Mouse (Mus musculus) embryonic facial prominence, embryonic 14.5 days (tissue): Measurements from ENCODE around the gene Sult2b1. TPM values are rescaled to one million over a fixed set of nuclear protein-coding genes. Genes with fewer than 3 reads are reported as not detected.
A peak's percentile ranks its signal among the peaks of the same experiment; 100 is the strongest.

Experiments used
- ATAC-seq: fragments of 200-750 bp; cut with Nextera tagmentation; 2 replicates; pipeline ENCODE4 v1.8.0; 2017; ENCODE audit warnings: low read depth, moderate number of reproducible peaks, moderate TSS enrichment
- DNase-seq: peaks from one replicate; pipeline ENCODE4 v3.0.0-alpha.2; 2015; ENCODE audit warnings: low spot score
- H3K27ac ChIP-seq: fragments of 300-500 bp; sonication (generic); replicated peaks from 2 replicates; pipeline ENCODE4 v1.5.1; 2014; ENCODE audit warnings: low read depth, mild to moderate bottlenecking, low read length, moderate library complexity
- H3K27me3 ChIP-seq: fragments of 300-500 bp; sonication (generic); replicated peaks from 2 replicates; pipeline ENCODE4 v1.6.1; 2014; ENCODE audit warnings: low read length; ENCODE audit not compliant: control insufficient read depth, insufficient read depth
- H3K36me3 ChIP-seq: fragments of 300-500 bp; sonication (generic); 2 replicates; pipeline ENCODE4 v1.6.1; 2014; ENCODE audit warnings: low read length, mixed read lengths; ENCODE audit not compliant: control insufficient read depth, insufficient read depth
- H3K4me1 ChIP-seq: fragments of 300-500 bp; sonication (generic); 2 replicates; pipeline ENCODE4 v1.6.1; 2014; ENCODE audit warnings: antibody characterized with exemption, low read length; ENCODE audit not compliant: control insufficient read depth, insufficient read depth
- H3K4me2 ChIP-seq: fragments of 300-500 bp; sonication (generic); 2 replicates; pipeline ENCODE4 v1.6.1; 2014; ENCODE audit warnings: low read depth, mild to moderate bottlenecking, low read length, moderate library complexity, mixed read lengths
- H3K4me3 ChIP-seq: fragments of 300-500 bp; sonication (generic); 2 replicates; pipeline ENCODE4 v1.5.1; 2014; ENCODE audit warnings: low read depth, mild to moderate bottlenecking, low read length
- H3K9ac ChIP-seq: fragments of 300-500 bp; sonication (generic); 2 replicates; pipeline ENCODE4 v1.6.1; 2014; ENCODE audit warnings: low read depth, mild to moderate bottlenecking, low read length, moderate library complexity, mixed read lengths
- H3K9me3 ChIP-seq: fragments of 300-500 bp; sonication (generic); 2 replicates; pipeline ENCODE4 v1.6.1; 2016; ENCODE audit warnings: low read length; ENCODE audit not compliant: control insufficient read depth
- WGBS: fragments of 180-500 bp; shearing (Covaris S2); extraction: QIAGEN DNeasy Blood & Tissue Kit; methylation state at CpG from one replicate; pipeline ENCODE4 v1.1.7; 2014; 5-methylcytosine and 5-hydroxymethylcytosine counted together
- polyA plus RNA-seq: library from polyadenylated mRNA; unstranded; fragments of >200 nt; fragmentation: Nextera tagmentation; extraction: Ambion mirVana; gene quantifications from 2 replicates; pipeline ENCODE4 v1.2.1, GENCODE M21; 2014

Sult2b1 gene
- polyA plus RNA-seq, 1 experiment from 2014 or later = 16.3 TPM

DNA sequence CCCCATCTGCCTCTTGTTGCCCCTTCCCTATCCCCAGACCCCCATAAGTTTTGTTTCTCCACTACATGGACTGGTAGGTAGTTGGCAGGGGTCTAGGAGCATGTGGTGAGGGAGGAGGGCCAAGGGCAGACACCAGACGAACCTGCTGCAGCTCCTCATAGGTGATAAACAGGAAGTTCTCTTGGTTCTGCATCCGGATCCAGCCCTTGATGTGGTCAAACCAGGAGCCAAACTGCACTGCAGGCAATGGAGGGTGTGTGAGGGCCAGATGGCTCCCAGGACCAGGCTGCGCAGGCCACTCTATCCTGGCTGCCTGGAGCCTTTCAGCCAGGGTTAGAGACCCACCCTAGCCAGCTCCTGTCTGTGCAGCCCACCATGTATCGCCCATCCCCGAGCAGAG, 51.0 kb downstream of the Sult2b1 start:
- DNase-seq (no peak), ATAC-seq (no peak)
- H3K9ac ChIP-seq = no peak overlapping the region
- H3K4me2 ChIP-seq = no peak overlapping the region
- WGBS = 73% methylated on average over 5 of the region's 5 CpGs
- no peaks in the 10 kb centered on the region for H3K4me1 ChIP-seq
- H3K4me3 ChIP-seq = no peak overlapping the region
- H3K9me3 ChIP-seq = no peaks in the 10 kb centered on the region
- no peak overlapping the region for H3K27ac ChIP-seq
- no peaks in the 10 kb centered on the region for H3K27me3 ChIP-seq
- H3K36me3 ChIP-seq = peaks cover 5% of the 10 kb centered on the region; the same call in 1 of the 2 replicates

DNA sequence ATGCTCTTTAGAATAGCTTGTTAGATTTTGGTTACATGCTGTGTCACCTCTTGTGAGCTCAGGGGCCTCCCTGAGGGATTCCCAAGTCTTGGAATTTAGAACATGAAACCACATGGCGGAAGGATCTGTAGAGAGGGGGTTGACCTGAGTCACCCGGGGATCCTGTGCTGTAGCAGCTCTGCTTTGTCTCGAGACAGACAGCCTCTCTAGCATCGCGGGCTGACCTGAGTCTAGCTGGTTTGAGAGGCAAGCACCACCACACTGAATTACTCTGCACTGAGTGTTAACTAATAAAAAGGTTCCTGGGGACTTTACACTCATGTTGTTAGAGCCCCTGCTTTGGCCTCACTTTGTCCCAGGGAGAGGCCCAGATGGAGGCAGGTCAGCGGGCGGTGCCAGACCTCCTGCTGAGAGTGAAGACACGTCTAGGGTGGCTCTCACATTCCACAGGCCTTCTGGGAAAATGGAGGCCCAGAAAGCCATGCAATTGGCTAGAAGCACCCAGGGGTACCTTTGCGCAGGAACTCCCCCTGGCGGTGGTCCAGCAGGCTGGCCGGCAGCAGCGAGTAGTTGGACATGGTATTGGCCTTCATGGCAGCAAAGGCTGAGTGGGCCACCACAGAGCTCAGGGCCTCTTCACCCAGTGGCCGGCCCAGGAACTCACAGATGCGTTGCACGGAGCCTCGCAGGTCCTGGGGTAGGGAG, 53.6 kb downstream of the Sult2b1 start:
- Histone ChIP-seq H3K36me3 (peaks cover 18% of the 10 kb centered on the region; the same call in 1 of the 2 replicates), H3K9ac (no peak overlapping the region), H3K4me3 (no peak overlapping the region), H3K9me3 (no peaks in the 10 kb centered on the region), H3K27me3 (no peaks in the 10 kb centered on the region), H3K4me2 (no peak overlapping the region), H3K4me1 (no peaks in the 10 kb centered on the region), H3K27ac (no peak overlapping the region)
- ATAC-seq = peak; percentile 48
- DNase-seq = peak; percentile 53
- WGBS = 13% methylated on average over 9 of the region's 16 CpGs

DNA sequence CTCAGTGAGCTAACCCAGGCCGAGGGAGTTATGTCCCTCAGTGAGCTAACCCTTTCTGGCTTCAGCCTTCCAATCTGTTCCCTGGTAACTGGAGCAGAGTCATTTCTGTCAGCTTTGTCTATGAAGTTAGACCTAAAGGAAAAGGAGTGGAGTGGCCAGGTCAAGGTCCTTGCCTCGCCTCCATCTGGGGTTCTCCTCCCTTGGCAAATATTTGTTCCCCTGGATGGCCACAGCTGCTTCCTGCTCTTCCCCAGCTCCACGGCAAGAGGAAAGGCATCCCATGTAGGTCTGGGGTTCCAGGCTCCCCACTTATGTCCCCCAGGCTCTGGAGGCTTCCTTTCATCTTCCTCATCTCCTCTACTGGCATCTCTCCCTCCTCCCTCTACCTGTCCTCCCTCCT, 56.8 kb downstream of the Sult2b1 start:
- Histone ChIP-seq H3K27ac (no peak overlapping the region), H3K9ac (no peak overlapping the region), H3K27me3 (no peaks in the 10 kb centered on the region), H3K4me3 (no peak overlapping the region), H3K36me3 (peaks cover 50% of the 10 kb centered on the region), H3K9me3 (no peaks in the 10 kb centered on the region), H3K4me2 (no peak overlapping the region), H3K4me1 (no peaks in the 10 kb centered on the region)
- DNase-seq (no peak), ATAC-seq (no peak)
- 85% methylated on average over 3 of the region's 3 CpGs for WGBS

GRCm38 (mm10) chr7:45726419-45726818, 58.0 kb downstream of the Sult2b1 start:
- no peaks in the 10 kb centered on the region for H3K9me3 ChIP-seq
- 92% methylated on average over 7 of the region's 10 CpGs for WGBS
- H3K36me3 ChIP-seq = peaks cover 61% of the 10 kb centered on the region
- H3K4me2 ChIP-seq = no peak overlapping the region
- no peak overlapping the region for H3K9ac ChIP-seq
- no peak for ATAC-seq
- H3K4me1 ChIP-seq = no peaks in the 10 kb centered on the region
- DNase-seq = no peak
- H3K4me3 ChIP-seq = no peak overlapping the region
- H3K27me3 ChIP-seq = no peaks in the 10 kb centered on the region
- no peak overlapping the region for H3K27ac ChIP-seq

GRCm38 (mm10) chr7:45725713-45726112, 58.8 kb downstream of the Sult2b1 start, which contains the start of gene Spaca4:
TSS of gene Spaca4 (minus strand) at chr7:45725813.
- ATAC-seq (no peak), DNase-seq (no peak)
- peaks cover 65% of the 10 kb centered on the region for H3K36me3 ChIP-seq
- no peaks in the 10 kb centered on the region for H3K9me3 ChIP-seq
- H3K4me2 ChIP-seq = no peak within 1 kb of the TSS
- H3K27ac ChIP-seq = no peak within 1 kb of the TSS
- no peak within 1 kb of the TSS for H3K9ac ChIP-seq
- no peak within 1 kb of the TSS for H3K4me3 ChIP-seq
- H3K27me3 ChIP-seq = no peaks in the 10 kb centered on the region
- WGBS = 91% methylated on average over 11 of the region's 11 CpGs
- H3K4me1 ChIP-seq = no peaks in the 10 kb centered on the region

DNA sequence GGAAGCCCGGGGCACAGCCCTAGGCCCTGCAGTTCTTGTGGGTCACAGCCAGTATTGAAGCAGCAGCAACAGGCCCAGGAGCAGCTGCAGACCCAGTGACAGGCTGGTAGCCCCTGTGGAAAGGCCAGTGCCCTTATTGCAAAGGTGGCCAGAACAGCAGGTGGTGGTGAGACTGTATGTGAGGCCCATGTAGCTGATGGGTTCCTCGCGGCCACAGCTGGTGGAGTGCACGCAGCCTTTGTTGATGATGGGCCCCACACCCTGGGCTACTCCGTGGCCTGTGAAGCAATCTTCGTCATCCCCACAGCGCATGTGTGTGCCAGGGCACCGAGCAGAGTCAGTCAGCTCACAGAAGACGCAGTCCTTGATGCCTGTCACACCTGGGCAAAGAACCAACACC, 59.3 kb downstream of the Sult2b1 start:
- 90% methylated on average over 7 of the region's 9 CpGs for WGBS
- Histone ChIP-seq H3K4me1 (no peaks in the 10 kb centered on the region), H3K9ac (no peak overlapping the region), H3K9me3 (no peaks in the 10 kb centered on the region), H3K4me2 (no peak overlapping the region), H3K4me3 (no peak overlapping the region), H3K27me3 (no peaks in the 10 kb centered on the region), H3K36me3 (peaks cover 70% of the 10 kb centered on the region), H3K27ac (no peak overlapping the region)
- no peak for ATAC-seq
- DNase-seq = no peak

GRCm38 (mm10) chr7:45723781-45724180, 60.7 kb downstream of the Sult2b1 start:
- WGBS = 94% methylated on average over 14 of the region's 14 CpGs
- Histone ChIP-seq H3K36me3 (peaks cover 81% of the 10 kb centered on the region), H3K4me3 (no peak overlapping the region), H3K27ac (no peak overlapping the region), H3K9me3 (no peaks in the 10 kb centered on the region), H3K27me3 (no peaks in the 10 kb centered on the region), H3K4me2 (no peak overlapping the region), H3K4me1 (peaks cover 3% of the 10 kb centered on the region), H3K9ac (no peak overlapping the region)
- no peak for DNase-seq
- ATAC-seq = no peak

GRCm38 (mm10) chr7:45723301-45723700, 61.2 kb downstream of the Sult2b1 start:
- H3K4me1 ChIP-seq = peaks cover 3% of the 10 kb centered on the region
- no peak overlapping the region for H3K4me2 ChIP-seq
- WGBS = 76% methylated on average over 4 of the region's 4 CpGs
- peaks cover 79% of the 10 kb centered on the region for H3K36me3 ChIP-seq
- no peak overlapping the region for H3K9ac ChIP-seq
- no peak overlapping the region for H3K27ac ChIP-seq
- H3K9me3 ChIP-seq = no peaks in the 10 kb centered on the region
- no peaks in the 10 kb centered on the region for H3K27me3 ChIP-seq
- ATAC-seq (no peak), DNase-seq (no peak)
- no peak overlapping the region for H3K4me3 ChIP-seq

DNA sequence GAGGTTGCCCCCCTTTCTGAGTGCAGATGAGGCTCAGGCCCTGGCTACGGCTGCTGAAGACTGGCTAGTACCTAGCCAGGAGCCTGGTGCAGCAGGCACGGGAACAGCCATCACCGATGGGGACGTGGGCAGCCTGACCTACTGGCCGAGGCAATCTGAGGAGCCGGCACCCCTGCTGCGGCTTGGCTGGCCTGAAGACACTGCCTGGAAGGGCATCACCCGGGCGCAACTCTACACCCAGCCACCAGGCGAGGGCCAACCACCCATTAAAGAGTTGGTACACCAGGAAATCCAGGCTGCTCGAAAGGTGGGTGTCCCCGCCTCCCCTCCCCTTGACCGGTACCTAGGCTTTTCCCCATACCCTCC, 62.1 kb downstream of the Sult2b1 start:
- H3K4me2 ChIP-seq = no peak overlapping the region
- DNase-seq = no peak
- WGBS = 87% methylated on average over 8 of the region's 13 CpGs
- H3K9me3 ChIP-seq = no peaks in the 10 kb centered on the region
- H3K36me3 ChIP-seq = peaks cover 79% of the 10 kb centered on the region
- peaks cover 3% of the 10 kb centered on the region for H3K4me1 ChIP-seq
- no peaks in the 10 kb centered on the region for H3K27me3 ChIP-seq
- no peak overlapping the region for H3K4me3 ChIP-seq
- H3K27ac ChIP-seq = no peak overlapping the region
- no peak for ATAC-seq
- H3K9ac ChIP-seq = no peak overlapping the region
